Mouse (Mus musculus): Measurements from ENCODE around the gene H2-T24.

DNA sequence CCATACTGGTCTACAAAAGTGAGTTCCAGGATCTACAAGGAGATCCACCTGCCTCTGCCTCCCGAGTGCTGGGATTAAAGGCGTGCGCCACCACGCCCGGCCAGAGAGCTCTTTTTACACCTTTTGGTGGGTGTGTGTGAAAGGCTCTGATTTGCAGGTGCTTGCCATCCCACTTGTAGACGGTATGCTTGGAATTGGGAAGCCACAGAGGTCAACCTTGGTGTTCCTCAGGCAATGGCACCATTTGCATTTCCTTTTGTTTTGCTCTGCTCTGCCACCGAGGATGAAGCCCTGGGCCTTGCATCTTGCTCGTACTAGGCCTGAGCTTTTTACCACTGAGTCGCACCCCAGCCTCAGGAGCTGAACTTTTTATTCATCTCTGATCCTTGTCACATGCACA, 38.6 kb downstream of the H2-T24 start:
- TF ChIP-seq POLR2A (IDR thresholded peaks at IDR 0.05; ENCODE audit: insufficient read depth, low read depth, low read length): no peak
- no peak for TF ChIP-seq CTCF (IDR thresholded peaks at IDR 0.05; ENCODE audit: insufficient read depth, low read depth, low read length)

Data from olfactory bulb, adult 2 months (tissue).